Mouse (Mus musculus): ENCODE measurements around the gene Wrap73. TPM values are rescaled to one million over a fixed set of nuclear protein-coding genes. Genes with fewer than 3 reads are reported as not detected.

The Wrap73 gene
- 1 to 10 TPM; 7.9 to 9.7 TPM for total RNA-seq (2021)
- long read RNA-seq, experiment 1, partial matches to known transcripts: 4 of 11 reads
- long read RNA-seq, experiment 1, other reads (novel, unspliced or antisense): 3 of 11 reads
- long read RNA-seq, experiment 2, transcript Wrap73-201 (12 exons, 1,598 nt): major isoform, 10 of 14 reads
- long read RNA-seq, experiment 2, partial matches to known transcripts: 3 of 14 reads
- long read RNA-seq, experiment 2, other reads (novel, unspliced or antisense): 1 of 14 reads

- DNase-seq: peak; percentile 88
These were observed at the start of gene Wrap73 for GRCm38 (mm10) chr4:154142211-154143040. TSS of gene Wrap73 (plus strand) at chr4:154142372.

- DNase-seq: no peak
These were observed 49.0 kb upstream of the Wrap73 start for GRCm38 (mm10) chr4:154093210-154093609.

DNA sequence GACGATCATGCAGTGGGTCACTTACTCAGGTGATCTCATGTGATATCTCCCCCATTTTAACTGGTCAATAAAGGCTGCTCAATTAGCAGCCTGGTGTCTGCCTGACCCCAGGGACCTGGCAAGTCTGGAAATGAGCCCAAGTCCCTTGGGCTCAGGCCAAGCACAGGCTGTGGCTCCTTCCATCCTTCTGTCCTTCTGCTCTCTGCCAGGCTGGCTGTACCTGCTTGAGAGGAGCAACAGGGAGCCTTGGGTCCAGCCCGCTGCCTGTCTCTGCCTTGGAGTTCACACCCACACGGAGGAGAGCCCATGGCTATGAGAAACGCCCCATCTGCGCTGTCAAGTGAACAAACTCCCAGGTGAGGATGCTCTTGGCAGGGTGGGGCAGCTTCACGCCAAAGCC lies 46.1 kb upstream of the Wrap73 start:
- DNase-seq: no peak

- DNase-seq: no peak
These were observed 42.8 kb upstream of the Wrap73 start for GRCm38 (mm10) chr4:154099361-154099760.

- DNase-seq: no peak
These were observed 38.8 kb upstream of the Wrap73 start for GRCm38 (mm10) chr4:154103386-154103785.

- no peak for DNase-seq
These were observed 38.3 kb upstream of the Wrap73 start for GRCm38 (mm10) chr4:154103912-154104311.

- peak; percentile 18 for DNase-seq
These were observed 36.7 kb upstream of the Wrap73 start for GRCm38 (mm10) chr4:154105381-154106001.

- no peak for DNase-seq
These were observed 35.6 kb upstream of the Wrap73 start for GRCm38 (mm10) chr4:154106497-154107061.

DNA sequence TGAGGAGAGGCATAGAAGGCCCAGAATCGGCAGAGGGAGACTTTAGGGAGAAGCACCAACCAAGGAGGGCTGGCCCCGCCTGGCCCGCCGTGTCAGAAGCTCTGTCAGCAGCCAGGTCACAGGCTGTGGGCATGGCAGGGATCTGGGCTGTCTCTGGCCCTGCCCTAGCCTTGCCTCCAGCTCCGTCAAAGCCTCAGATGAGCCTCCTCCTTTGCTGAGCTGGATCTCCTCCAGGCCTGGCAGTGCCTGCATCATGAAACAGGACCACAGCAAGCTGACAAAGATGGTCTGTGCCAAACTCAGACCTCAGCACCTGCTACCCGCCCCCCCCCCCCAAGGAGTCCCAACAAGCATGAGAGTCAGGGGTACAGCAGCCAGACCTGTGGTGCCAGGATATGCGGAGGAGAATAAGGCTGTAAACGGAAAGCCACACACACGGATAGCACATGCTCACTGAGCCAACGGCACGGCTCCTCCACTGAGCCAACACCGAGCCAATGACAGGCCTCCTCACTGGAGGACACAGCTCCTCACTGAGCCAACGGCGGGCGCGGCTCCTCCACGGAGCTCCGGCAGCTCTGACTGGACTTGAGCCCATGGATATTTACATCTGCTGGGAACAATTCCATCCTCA lies 32.8 kb upstream of the Wrap73 start:
- DNase-seq: no peak

- DNase-seq: no peak
These were observed 32.3 kb upstream of the Wrap73 start for GRCm38 (mm10) chr4:154109850-154110243.

- no peak for DNase-seq
These were observed 25.8 kb upstream of the Wrap73 start for GRCm38 (mm10) chr4:154116421-154116820.

DNA sequence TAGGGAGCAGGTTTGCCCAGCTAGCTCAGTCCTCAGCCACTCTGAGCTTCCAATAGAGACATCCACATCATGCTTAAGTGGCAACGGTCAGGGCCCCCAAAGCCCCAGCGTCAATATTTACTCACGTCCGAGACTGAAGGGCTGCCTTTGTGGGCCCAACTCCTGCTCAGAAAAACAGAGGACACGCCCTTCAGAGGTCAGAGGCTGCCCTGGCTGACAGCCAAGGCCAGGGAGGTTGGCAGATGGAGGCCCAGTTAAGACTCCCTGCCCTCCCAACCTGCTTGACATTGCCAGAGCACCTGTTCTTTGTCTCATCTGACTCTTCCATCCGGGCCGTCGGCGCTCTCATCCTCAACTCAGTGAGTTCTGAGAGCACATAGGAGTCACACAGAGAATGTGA lies 23.4 kb upstream of the Wrap73 start:
- DNase-seq: no peak

- no peak for DNase-seq
These were observed 23.0 kb upstream of the Wrap73 start for GRCm38 (mm10) chr4:154119208-154119607.

DNA sequence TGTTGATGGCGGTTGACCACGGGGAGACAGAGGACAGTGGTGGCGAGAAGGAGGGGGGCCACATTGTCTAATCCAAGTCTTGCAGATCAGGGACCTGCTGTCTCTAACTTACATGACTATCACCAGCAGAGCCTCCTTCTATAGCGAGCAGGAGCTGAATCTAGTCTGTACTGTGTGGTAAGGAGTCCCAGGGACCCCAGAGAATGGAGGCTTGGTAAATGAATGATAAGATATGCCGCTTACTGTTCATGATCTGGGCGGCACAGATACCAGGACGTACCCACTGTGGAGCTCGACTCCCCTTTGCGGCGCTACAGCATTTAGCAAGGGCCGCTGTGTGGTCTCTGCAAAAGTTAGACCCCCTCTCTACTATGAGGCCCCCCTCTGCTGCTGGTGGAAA lies 20.4 kb upstream of the Wrap73 start:
- DNase-seq: no peak

- DNase-seq: no peak
These were observed 19.8 kb upstream of the Wrap73 start for GRCm38 (mm10) chr4:154122374-154122773.

- DNase-seq: no peak
These were observed 18.6 kb upstream of the Wrap73 start for GRCm38 (mm10) chr4:154123553-154123952.

GRCm38 (mm10) chr4:154125202-154125601 lies 17.0 kb upstream of the Wrap73 start:
- no peak for DNase-seq

DNA sequence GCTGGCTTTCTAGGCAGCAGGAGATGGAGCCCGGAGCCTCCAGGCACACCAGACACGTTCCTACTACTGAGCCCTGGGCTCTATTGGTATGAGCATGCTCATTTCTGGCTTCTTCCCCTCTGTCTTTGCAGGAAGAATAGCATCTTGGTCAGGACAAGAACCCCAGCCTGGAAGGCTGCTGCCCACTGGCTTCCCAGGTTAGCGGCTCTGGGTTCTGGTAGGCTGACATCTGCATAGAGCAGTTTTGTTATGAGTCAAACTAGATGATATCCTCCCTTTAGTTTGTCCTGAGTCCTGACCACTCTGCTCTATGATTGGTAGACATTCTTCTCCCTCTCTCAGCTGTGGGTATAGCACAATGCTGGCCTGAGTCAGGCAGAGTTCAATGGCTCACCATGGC lies 14.9 kb upstream of the Wrap73 start:
- DNase-seq: no peak

- DNase-seq: no peak
These were observed 12.2 kb upstream of the Wrap73 start for GRCm38 (mm10) chr4:154129950-154130349.

- DNase-seq: no peak
These were observed 10.3 kb upstream of the Wrap73 start for GRCm38 (mm10) chr4:154131894-154132293.

GRCm38 (mm10) chr4:154134803-154135202 lies 7.4 kb upstream of the Wrap73 start:
- no peak for DNase-seq

GRCm38 (mm10) chr4:154137139-154137538 lies 5.0 kb upstream of the Wrap73 start:
- no peak for DNase-seq

Measured in gastrocnemius, postnatal 25 days (tissue).